Mouse (Mus musculus) cerebellum, postnatal 4 days (tissue): ENCODE measurements around the gene Dpf2.
"Not testable (repeated sequence)": the region's sequence is repeated elsewhere in the genome, so short reads cannot be mapped to it uniquely, and the experiment has no call there.

Source experiments
- DNase-seq, 2 experiments: peaks; one replicate each; pipeline ENCODE4 v3.0.0; 2022; ENCODE audit warnings: low spot score in 2 of 2, mixed read lengths in 1 of 2

The Dpf2 gene

DNA sequence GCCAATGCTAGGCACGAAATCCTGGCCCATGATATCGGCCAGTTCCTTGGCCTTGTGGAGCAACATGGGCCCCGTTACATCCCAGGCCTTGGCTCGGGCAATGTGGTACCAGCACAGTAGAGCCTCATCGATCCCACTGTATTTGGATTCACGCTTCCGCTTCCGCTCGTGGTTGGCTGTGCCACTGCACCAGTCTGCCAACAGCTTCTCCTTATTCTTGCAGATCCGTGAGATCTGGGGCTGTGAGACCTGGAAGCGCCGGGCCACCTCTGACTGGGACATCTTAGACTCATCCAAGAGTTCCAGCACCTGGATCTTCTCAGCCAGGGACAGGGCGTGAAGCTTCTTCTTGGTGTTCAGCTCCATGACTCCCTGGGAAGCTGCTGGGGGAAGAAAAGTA is 20.1 kb downstream of the Dpf2 start:
- DNase-seq = no peak

DNA sequence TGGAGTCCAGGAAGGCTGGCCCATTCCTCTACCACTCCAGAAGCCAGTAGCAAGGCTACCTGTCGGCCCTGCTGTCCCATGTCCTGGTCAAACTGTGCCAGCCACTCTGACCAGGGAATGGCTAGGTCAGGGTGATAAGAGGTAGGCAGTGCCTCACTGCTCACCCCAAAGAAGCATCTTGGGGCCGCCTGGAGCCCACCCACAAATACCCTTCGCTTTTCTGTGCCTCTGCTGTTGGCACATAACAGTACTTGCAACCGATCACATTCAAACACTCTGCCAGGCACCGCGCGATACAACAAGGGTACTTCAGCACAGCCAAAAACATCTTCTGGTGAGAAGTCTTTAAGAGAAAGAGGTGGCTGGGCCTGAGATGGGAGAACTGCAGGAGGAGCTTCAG is 20.5 kb downstream of the Dpf2 start:
- no peak for DNase-seq

DNA sequence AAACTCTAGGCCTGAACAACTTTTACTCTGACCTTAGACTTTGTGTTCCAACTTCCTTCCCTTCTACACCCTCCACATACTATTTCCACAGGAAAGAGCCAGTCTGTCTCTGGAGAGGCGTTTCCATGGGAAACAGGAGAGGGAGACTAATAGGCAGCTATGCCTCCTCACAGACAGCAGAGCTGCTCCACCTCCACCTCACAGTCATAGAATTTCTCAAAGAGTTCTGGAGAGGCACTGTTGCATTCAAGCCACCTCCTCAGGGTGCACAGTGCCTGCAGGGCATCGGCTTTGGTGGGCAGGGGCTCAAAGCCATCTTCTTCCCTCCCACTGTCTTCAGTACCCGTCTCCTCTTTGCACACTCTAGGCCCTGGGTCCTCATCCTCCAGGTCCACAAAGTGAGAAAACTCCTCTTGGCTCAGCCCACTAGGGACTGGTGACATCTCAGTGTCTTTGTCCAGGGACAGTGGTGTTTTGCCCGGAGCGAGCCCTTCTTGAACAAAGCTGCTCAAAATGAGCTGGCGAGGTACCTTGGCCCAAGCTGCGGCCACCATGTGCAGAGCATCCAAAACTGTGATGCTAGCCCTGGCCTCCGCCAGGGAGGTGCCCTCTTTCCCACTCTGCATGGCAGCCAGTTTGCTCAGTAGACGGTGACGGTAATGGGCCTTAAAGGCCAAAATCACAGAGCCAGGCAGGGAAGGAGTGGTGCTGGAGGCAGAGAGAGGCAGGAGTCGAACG is 21.1 kb downstream of the Dpf2 start:
- DNase-seq = no peak

DNA sequence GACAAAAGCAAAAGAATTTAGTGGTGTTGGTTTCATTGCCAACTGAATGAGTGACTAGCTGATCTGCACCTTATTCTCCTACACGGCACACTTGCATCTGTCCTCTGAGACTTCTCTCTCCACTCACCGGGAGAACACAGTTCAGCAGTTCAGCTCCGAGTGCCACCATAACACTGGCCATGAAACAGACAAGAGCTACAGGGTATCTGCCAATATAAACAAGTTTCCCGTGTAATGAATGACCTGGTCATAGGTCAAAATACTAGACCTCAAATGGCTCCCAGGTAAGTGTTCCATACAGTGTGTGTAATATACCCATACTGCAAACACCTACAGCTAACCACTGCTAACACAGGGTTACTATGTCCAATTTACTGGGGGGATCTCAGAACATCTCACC is 23.6 kb downstream of the Dpf2 start:
- DNase-seq = no peak

DNA sequence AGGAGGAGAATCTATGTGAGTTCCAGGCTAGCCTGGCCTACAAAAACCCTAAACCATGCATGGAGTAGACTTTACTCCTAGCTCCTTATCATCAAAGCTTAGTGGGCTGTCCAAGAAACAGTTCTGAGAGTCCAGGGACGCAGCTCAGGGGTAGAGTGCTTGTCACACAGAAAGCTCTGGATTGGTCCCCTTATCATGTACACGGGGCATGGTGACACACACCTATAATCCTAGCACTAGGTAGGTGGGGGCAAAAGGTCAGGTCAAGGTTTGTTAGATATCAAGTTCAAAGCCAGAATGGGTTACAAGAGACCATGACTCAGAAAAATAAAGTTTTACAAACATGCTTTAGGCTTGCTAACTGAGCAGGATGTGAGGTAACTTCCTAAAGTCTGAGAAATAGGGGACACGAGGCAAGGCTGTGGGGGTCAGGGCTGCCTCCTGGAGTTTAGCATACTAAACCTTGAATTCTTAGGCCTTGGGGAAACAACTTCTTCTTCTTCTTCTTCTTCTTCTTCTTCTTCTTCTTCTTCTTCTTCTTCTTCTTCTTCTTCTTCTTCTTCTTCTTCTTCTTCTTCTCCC is 25.5 kb downstream of the Dpf2 start:
- no peak for DNase-seq

DNA sequence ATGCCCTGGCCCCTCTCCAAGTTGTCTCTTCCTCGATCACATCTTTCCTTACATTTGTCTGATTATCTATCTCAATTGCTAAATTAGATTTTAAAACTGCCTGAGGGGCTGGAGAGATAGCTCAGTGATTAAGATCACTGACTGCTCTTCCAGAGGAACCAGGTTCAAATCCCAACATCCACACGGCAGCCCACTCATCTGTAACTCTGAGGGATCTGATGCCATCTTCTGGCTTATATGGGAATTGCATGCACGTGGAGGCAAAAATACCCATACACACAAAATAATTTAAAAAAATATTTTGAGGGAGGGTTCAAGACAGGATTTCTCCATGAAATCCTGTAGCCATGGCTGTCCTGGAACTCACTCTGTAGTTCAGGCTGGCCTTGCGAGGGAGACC is 27.0 kb downstream of the Dpf2 start:
- no peak for DNase-seq

DNA sequence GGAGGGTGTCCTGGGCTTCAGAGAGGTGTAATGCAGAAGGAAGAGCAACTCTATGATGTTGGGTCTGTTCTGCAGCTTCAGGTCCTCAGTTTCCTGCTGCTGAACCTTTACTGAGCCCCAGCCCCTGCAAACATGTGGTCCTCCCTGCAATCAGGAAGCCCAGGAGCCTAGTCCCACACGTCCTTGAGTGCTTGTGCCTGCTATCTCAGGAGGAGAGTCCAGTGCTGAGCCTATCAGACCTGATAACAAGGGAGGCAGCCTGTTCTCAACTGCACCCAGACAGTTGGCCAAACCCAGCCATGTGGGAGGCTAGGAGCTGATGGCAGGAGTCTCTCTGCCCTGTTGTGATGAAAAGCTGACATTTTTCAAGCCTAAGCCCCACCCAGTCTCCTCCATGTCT is 28.9 kb downstream of the Dpf2 start:
- DNase-seq = no peak

DNA sequence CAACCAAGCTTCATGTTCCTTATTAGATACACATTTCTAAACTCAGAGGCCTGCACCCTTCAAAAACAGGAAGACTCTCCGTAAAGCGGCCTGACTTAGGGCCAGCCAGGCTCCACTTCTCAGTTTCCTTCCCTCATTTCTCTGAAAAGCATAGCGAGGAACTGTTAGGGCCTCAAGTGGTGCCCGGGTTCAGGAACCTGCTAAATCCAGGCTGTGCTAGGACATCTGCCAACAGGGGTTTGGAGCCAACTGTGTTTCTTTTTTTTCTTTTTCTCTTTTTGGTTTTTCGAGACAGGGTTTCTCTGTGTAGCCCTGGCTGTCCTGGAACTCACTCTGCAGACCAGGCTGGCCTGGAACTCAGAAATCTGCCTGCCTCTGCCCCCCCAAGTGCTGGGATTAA is 30.7 kb downstream of the Dpf2 start:
- not testable (repeated sequence) for DNase-seq

DNA sequence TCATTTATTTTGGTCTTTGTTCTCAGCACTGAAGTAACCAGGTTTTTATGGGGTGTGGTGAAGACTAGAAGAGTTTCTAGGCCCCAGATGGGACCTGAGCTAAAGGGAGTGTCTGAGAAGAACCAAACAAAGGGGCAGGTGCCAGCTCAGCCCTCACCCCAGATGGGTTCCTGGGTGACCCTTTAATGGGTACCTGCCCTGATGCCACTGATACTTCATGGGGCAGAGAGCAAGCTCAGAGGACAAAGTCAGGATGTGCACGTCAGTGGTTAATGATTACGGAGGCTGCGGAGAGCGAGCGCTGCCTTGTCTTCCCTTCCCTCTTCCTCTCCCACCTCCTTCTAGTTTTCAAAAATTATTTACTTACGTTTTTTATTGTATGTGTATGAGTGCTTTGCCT is 31.7 kb downstream of the Dpf2 start:
- DNase-seq = no peak

DNA sequence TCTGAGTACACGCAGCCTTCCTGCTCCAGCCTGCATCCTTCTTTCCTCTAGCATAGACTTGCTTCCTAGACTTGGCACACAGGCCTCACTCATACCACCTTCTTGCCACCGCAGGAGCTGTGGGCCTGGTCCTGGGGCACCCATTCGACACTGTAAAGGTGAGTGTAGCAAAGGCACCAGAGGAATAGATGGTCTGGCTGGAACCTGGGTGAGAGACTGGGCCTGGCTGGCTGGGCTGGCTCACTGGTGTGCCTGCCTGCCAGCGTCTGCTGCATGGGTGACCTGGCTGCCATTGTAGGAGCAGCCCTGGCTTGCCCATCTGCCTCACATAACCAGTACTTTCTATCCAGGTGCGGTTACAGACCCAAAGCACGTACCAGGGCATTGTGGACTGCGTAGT is 33.1 kb downstream of the Dpf2 start:
- no peak for DNase-seq

DNA sequence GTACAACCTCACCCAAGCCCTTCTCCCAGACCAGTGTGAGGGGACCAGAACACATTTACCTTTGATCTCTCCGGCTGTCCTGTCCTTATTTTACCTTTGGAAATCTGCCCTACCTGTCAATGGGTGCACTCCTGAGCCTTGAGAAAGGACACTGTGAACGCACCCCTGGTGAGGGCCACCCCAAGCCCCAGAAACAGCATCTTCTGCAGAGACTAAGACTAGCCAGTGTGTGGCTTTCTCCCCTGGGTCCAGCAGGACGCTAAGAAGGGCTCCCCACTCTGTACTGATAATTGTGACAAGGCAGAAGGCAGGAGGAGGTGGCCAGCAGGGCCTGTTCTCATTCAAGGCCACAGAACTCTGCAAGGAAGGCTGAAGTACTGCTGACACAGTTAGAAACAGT is 33.9 kb downstream of the Dpf2 start:
- DNase-seq = no peak

DNA sequence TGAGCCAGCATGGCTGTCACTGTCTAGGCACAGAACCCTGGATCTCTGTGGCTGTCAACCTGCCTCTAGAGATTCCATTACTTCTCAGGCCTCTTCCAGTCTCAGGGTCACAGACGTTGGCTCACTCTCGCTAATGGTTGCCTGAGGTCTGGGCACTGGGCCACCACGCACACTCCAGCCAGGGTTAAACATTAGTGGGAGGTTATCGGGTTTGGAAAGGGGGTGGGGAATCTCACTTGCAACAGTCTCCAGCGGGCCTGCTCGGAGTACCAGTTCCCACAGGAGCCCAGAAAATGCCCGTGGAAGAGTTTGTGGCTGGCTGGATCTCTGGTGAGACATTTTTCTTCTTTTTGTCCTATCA is 34.5 kb downstream of the Dpf2 start:
- DNase-seq = no peak

DNA sequence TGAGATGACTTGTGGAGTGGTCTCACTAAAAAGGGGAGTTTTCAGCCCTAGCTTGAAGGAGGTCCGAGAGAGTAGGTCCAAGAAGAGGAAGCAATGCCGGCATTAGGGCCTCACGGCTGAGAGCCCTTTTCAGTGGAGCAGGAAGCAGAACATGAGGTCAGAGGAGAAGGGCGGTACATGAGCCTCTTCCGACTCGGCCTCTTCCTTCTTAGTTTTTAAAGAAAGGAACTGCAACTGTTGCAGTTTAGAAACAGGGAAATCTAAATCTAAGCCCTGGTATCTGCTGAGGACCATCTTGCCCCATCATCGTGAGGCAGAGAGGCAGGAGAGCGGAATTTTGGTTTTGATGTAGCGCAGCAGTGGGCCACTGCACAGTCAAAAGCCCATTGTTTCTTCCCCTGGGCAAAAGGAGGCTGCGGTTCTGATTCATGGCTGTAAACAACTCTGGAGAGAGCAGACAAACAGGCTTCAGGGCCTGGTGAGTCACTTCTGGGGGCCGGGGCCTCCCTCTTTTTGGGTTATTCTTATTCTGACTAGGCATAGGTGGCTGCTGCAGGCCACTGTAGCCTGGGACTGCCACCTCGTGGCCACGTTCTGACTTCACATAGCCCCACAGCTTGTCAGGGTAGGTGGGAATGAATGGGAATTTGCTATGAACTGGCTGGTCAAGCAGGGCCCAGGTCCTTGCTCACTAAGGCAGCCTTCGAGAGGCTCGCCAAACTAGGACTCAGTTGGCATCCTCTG is 35.0 kb downstream of the Dpf2 start, which contains the start of gene Slc25a45:
Gene Slc25a45 (plus strand): TSS at position 191 of the 744 bp plus-strand sequence.
- peak; percentile 50 to 74 for DNase-seq

DNA sequence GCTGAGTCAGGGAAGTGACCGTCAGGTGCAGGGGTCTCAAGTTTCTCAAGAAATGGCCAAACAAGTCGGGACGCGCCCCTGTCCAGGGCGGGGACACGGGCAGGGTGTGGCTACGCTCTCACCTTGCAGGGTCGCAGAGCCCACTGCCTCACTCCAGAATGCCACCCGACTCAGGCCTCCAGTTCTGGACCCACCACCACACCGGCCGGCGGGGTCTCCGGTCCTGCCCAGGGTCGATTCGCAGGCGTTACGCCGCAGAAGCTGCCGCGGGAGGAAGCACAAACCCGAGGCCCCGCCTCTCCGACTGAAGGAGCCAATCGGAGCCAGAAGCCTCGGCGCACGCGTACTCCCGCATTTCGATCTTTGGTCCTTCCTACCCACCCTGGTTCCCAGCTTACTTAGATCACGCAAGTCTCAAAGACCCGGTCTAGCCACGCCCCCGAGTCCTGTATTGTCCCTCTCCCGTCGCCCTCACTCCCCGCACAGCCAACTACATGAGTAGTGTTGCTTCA is 37.8 kb downstream of the Dpf2 start, which contains the start of gene Frmd8:
Gene Frmd8 (minus strand): TSS at position 306 of the 512 bp plus-strand sequence.
- peak; percentile 84 to 89 for DNase-seq

DNA sequence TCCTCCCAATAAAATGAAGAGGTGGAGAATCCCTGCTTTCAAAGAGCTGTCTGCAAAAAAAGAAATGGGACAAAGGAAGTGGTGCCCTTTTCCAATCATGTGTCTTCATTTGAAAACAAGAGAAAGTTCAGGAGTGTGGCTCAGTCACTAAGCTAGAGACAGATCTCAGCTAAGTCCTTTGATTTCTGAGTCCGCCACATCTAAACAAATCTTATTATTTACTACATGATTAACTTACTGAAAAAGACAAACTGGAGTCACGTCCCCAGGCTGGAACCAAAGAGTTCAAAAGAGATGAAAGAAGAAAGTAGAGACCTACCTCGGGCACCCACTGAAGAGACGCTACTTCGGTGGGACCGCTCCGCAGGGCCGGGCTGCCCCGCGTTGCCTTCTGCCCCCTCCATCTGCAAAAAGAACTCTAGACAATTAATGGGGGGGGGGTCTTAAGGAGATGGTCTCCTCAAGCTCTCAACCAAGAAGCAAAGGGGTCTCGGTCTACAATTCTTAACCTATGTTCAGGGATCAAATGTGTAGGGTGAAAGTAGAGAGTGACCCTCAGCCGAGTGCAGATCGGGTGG is 38.3 kb downstream of the Dpf2 start:
- DNase-seq = no peak

DNA sequence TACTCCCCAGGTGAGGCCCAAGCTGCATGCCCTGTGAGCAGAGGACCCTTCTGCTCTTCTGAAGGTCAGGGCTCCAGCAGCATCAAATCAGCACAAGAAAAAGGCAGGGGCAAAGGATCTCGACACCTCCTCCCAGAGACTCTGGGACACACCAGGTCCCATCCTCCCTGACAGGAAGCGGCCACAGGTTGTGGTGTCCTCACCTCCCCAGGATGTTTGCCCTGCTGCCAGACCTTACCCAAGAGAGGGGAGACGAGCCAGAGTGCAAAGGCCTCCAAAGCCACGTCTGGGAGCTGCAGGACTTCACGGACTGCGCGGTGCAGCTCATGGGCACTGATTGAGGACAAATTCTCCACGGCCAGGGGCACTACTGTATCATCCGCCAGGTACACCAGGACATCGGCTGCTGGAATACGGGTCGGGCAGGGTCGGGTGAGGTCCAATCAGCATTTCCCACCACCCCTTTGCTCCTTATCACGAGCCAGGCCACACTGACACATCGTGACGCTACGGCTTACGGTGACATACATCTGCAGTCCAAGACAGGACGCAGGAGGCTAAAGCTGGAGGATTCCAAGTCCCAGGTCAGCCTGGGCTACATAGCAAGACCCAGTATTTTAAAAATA is 39.8 kb downstream of the Dpf2 start:
- no peak for DNase-seq

DNA sequence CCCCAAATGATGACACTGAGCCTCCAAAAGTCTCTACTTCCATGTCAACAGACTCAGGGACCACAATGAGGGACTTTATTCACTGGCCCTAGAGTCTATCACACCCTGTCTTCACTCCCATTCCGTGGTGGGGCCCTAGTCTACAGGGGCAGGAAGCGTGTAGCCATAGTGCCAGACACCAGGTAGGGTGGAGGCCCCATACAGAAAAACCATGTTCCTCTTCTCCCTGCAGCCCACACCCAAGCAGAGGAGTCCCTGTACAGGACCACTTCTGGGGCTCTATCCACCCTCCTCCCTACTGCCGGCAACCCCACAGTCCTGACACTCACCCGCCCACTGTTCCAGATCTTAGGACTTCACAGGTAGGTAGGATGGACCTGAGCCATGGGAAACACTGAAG is 40.3 kb downstream of the Dpf2 start:
- no peak for DNase-seq

DNA sequence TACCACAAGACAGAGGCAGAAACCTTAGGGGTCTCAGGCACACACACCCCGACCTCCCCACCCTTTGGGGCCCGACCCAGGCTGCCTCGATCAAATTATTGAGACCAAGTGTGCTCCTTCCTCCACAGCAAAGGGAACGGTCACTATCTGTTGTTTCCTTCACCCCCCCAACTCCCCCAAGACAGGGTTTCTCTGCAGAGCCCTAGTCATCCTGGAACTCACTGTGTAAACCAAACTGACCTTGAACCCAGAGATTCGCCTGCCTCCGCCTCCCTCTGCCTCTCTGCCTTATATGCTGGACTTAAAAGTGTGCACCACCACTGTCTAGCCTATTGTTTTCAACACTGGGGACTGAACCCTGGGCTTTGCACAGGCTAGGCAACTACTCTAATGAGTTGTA is 41.1 kb downstream of the Dpf2 start:
- no peak for DNase-seq

DNA sequence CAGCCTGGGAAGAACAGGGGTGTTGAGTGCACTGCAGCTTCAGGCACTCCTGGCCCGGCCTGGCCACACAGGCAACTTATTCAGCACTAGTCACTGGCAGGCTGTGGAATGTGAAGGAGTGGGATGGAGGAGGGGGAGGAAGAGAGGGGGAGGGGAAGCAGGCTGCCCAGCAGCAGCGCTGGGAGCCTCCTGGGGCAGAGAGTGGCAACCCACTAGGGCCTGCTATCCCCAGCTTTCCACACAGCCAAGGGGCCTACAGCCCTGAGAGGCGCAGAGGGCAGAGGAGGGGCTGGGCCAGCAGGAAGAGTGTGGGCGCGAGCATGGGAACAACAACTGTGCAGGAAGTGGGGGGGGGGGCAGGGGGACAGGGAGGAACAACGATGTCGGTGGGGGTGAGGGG is 41.5 kb downstream of the Dpf2 start:
- no peak for DNase-seq

DNA sequence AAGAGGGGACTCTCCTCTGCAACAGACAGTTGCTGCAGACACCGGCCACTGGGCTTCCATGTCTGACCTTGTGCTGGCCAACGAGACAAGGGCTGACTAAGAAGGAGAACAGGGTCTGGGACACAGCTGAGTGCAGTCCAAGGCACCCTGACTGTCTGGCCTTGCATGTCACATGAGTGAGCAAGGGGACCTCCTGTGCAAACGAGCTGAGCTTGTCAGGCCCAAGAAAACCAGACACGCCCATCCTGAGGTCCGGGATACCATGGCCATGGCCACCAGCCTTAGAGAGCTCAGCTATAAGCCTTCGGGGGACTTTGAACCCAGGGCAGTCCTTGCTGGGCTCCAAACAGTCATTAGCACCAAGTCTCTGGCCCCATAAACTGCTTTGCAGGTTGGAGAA is 44.7 kb downstream of the Dpf2 start:
- no peak for DNase-seq

DNA sequence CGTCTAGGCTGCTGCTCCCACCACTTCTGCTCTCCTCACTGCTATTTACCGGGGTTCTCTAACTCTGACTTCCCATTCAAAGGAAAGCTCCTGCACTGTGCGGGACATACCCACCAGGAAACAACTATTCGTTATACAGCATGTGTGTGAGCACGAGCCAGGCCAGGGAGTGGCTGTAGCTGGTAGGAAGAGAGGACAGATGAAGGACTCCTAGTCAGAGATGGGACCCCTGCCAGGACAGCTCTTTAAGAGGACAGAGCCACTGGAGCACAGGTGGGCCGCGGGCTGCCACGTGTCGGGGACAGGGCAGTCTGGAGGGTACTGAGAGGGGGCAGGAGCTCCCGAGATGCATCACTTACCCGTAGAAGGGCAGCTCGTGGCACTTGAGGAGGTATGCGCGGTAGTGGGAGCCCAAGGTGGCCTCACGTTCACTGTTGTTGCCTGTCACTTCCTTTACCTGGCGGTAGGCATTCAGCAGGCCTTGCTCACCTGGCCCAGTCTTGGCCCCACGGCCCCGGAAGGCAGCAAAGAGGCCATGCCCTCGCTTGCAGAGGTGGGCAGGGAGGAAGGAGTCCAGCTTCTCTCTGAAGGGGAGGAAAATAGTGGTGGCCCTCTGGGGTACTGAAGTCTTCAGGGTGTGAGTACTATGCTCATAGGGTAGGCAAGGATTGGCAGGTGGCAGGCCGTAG is 48.0 kb downstream of the Dpf2 start:
- no peak for DNase-seq
